Mouse (Mus musculus) liver, embryonic 14.5 days (tissue): Measurements from ENCODE around the gene Atp8a1. TPM values are rescaled to one million over a fixed set of nuclear protein-coding genes. Genes with fewer than 3 reads are reported as not detected.

Experiments
- ATAC-seq: fragments of 200-750 bp; cut with Nextera tagmentation; 2 replicates; pipeline ENCODE4 v1.8.0; 2017; ENCODE audit warnings: moderate number of reproducible peaks, mild to moderate bottlenecking, moderate library complexity; ENCODE audit not compliant: insufficient read depth
- DNase-seq, 3 experiments: peaks; one replicate each; pipeline ENCODE4 v3.0.0-alpha.2; 2012 to 2013; ENCODE audit warnings: low read depth in 3 of 3, low spot score in 3 of 3
- H3K27ac ChIP-seq: fragments of 300-500 bp; sonication (generic); 2 replicates; pipeline ENCODE4 v1.5.1; 2014; ENCODE audit warnings: moderate library complexity, mild to moderate bottlenecking, control low read depth, inconsistent platforms
- H3K27me3 ChIP-seq: fragments of 300-500 bp; sonication (generic); 2 replicates; pipeline ENCODE4 v1.6.1; 2014; ENCODE audit warnings: mild to moderate bottlenecking, low read length, moderate library complexity; ENCODE audit not compliant: control insufficient read depth, insufficient read depth
- H3K36me3 ChIP-seq: fragments of 300-500 bp; sonication (generic); replicated peaks from 2 replicates; pipeline ENCODE4 v1.6.1; 2014; ENCODE audit warnings: low read depth; ENCODE audit not compliant: control insufficient read depth, insufficient read depth
- H3K4me1 ChIP-seq, 2 experiments: fragments of 200-500 bp in 1 of 2; fragments of 300-500 bp in 1 of 2; sonication (generic) in 1 of 2; replicated peaks; 2 replicates each; pipeline ENCODE4 v1.6.1; 2012 to 2014; ENCODE audit warnings: antibody characterized with exemption in 1 of 2, inconsistent platforms in 1 of 2, low read length in 1 of 2; ENCODE audit not compliant: control insufficient read depth in 2 of 2, insufficient read depth in 2 of 2
- H3K4me2 ChIP-seq: fragments of 300-500 bp; sonication (generic); 2 replicates; pipeline ENCODE4 v1.6.1; 2014; ENCODE audit warnings: low read depth, mild to moderate bottlenecking, control low read depth, moderate library complexity
- H3K4me3 ChIP-seq, 2 experiments: fragments of 200-500 bp in 1 of 2; fragments of 300-500 bp in 1 of 2; sonication (generic) in 1 of 2; 2 replicates each; pipeline ENCODE4 v1.5.1; 2012 to 2014; ENCODE audit warnings: low read depth in 2 of 2, low read length in 2 of 2, mild to moderate bottlenecking in 2 of 2, control low read depth in 1 of 2, inconsistent platforms in 1 of 2, moderate library complexity in 1 of 2; ENCODE audit not compliant: insufficient read depth in 1 of 2
- H3K9ac ChIP-seq: fragments of 300-500 bp; sonication (generic); replicated peaks from 2 replicates; pipeline ENCODE4 v1.6.1; 2014; ENCODE audit warnings: mild to moderate bottlenecking, control low read depth, moderate library complexity
- H3K9me3 ChIP-seq: fragments of 300-500 bp; sonication (generic); 2 replicates; pipeline ENCODE4 v1.6.1; 2016; ENCODE audit warnings: low read length, mixed read lengths; ENCODE audit not compliant: control insufficient read depth
- CTCF ChIP-seq: IDR thresholded peaks from 2 replicates; pipeline ENCODE4 v1.5.1; 2016; ENCODE audit warnings: antibody characterized with exemption, low read depth, control low read depth
- EP300 ChIP-seq: IDR thresholded peaks from 2 replicates; pipeline ENCODE4 v1.6.1; 2016; ENCODE audit warnings: antibody characterized with exemption, low read depth
- WGBS: fragments of 180-500 bp; shearing (Covaris S2); extraction: QIAGEN DNeasy Blood & Tissue Kit; methylation state at CpG from one replicate; pipeline ENCODE4 v1.1.7; 2014; ENCODE audit not compliant: insufficient replicate concordance; 5-methylcytosine and 5-hydroxymethylcytosine counted together
- polyA plus RNA-seq, 2 experiments: library from polyadenylated mRNA; depleted of rRNA in 1 of 2; stranded (reverse) in 1 of 2; unstranded in 1 of 2; fragments of >200 nt; fragmentation: Nextera tagmentation in 1 of 2; extraction: Ambion mirVana in 1 of 2; gene quantifications; 2 replicates each; pipeline versions ENCODE4 v1.2.1 to v1.2.3; 2012 to 2014

Atp8a1 gene
- polyA plus RNA-seq, 2 experiments, result 21.0 to 42.5 TPM

DNA sequence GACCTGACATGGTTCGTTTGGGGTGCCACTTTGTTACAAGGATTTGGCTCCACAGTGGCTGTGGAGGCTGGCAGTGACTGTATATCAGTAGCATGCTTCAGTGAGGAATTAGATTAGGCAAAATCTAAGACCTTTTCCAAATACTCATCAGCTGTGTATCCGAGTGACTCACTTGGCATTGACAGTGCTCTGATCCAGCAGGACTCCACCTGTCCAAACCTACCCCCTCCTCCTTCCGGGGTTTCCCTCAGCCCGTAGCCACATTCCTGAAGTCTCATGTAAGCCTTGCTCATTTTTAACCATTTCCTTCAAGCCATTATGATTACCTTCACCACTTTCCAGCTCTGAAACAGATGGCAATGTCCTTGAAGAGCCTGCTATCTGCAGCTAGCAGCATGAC lies 3.2 kb downstream of the Atp8a1 start:
- WGBS, result 73% methylated on average over 4 of the region's 4 CpGs
- Histone ChIP-seq H3K4me3 (no peak overlapping the region), H3K27me3 (no peaks in the 10 kb centered on the region), H3K4me1 (peaks cover 25 to 33% of the 10 kb centered on the region in 2 experiments), H3K9me3 (no peaks in the 10 kb centered on the region), H3K9ac (no peak overlapping the region), H3K27ac (no peak overlapping the region), H3K36me3 (no peaks in the 10 kb centered on the region), H3K4me2 (peak overlapping the region; percentile 76)
- DNase-seq, result no peak
- TF ChIP-seq CTCF, result no peak
- TF ChIP-seq EP300, result no peak
- no peak for ATAC-seq

- H3K4me3 ChIP-seq, result no peak overlapping the region
- DNase-seq (no peak), ATAC-seq (no peak)
- no peak overlapping the region for H3K27ac ChIP-seq
- WGBS, result 74% methylated on average over 6 of the region's 6 CpGs
- H3K4me1 ChIP-seq, result peaks cover 20 to 27% of the 10 kb centered on the region in 2 experiments
- no peak overlapping the region for H3K4me2 ChIP-seq
- TF ChIP-seq EP300 (no peak), CTCF (no peak)
- H3K27me3 ChIP-seq, result no peaks in the 10 kb centered on the region
- no peaks in the 10 kb centered on the region for H3K36me3 ChIP-seq
- H3K9ac ChIP-seq, result no peak overlapping the region
- no peaks in the 10 kb centered on the region for H3K9me3 ChIP-seq
Observed at GRCm38 (mm10) chr5:67842306-67842705, 4.9 kb downstream of the Atp8a1 start.

DNA sequence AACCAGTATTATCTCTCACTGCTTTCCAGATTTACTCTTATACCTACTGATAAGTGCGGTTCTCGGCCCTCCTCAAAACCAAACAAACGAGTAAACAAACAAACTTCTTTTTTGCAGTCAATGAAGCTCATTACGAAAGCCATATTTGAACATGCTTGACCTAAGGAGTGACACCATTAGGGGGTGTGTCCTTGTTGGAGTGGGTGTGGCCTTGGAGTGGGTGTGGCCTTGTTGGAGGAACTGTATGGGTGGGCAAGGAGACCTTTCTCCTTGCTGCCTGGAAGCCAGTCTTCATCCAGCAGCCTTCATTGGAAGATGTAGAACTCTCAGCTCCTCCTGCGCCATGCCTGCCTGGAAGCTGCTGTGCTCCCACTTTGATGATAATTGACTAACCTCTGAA lies 13.4 kb downstream of the Atp8a1 start:
- Histone ChIP-seq H3K4me1 (peaks cover 32 to 47% of the 10 kb centered on the region in 2 experiments), H3K9ac (no peak overlapping the region), H3K4me3 (no peak overlapping the region), H3K4me2 (no peak overlapping the region), H3K27me3 (no peaks in the 10 kb centered on the region), H3K9me3 (no peaks in the 10 kb centered on the region), H3K36me3 (no peaks in the 10 kb centered on the region), H3K27ac (no peak overlapping the region)
- TF ChIP-seq EP300 (no peak), CTCF (no peak)
- DNase-seq (no peak), ATAC-seq (peak; percentile 40; the same call in 1 of the 2 replicates)
- WGBS, result 63% methylated on average over 5 of the region's 5 CpGs

- no peaks in the 10 kb centered on the region for H3K36me3 ChIP-seq
- no peak overlapping the region for H3K4me3 ChIP-seq
- ATAC-seq (peak; percentile 83), DNase-seq (no peak)
- peak overlapping the region; percentile 62 for H3K27ac ChIP-seq
- H3K9ac ChIP-seq, result 0 out of 2 replicates have a peak overlapping the region, but pooled peaks have one; percentile 34
- TF ChIP-seq EP300 (peak; percentile 52), CTCF (no peak)
- no peaks in the 10 kb centered on the region for H3K27me3 ChIP-seq
- no peaks in the 10 kb centered on the region for H3K9me3 ChIP-seq
- H3K4me2 ChIP-seq, result peak overlapping the region; percentile 33
- H3K4me1 ChIP-seq, result peaks cover 32 to 51% of the 10 kb centered on the region in 2 experiments
- WGBS, result 42% methylated on average over 10 of the region's 10 CpGs
Observed at GRCm38 (mm10) chr5:67831293-67832147, 15.7 kb downstream of the Atp8a1 start.

- TF ChIP-seq EP300 (no peak), CTCF (no peak)
- Histone ChIP-seq H3K4me3 (no peak overlapping the region), H3K27me3 (no peaks in the 10 kb centered on the region), H3K36me3 (no peaks in the 10 kb centered on the region), H3K9me3 (no peaks in the 10 kb centered on the region), H3K4me1 (peaks cover 26 to 49% of the 10 kb centered on the region in 2 experiments), H3K9ac (no peak overlapping the region), H3K4me2 (no peak overlapping the region), H3K27ac (no peak overlapping the region)
- no peak for ATAC-seq
- WGBS, result 83% methylated on average over 3 of the region's 3 CpGs
- DNase-seq, result no peak
Observed at GRCm38 (mm10) chr5:67828356-67828755, 18.9 kb downstream of the Atp8a1 start.
